Mouse (Mus musculus): Measurements from ENCODE around the gene Gm17482. TPM values are rescaled to one million over a fixed set of nuclear protein-coding genes. Genes with fewer than 3 reads are reported as not detected.

The Gm17482 gene
- total and polyA plus RNA-seq, 3 experiments = not detected

GRCm38 (mm10) chr6:115278086-115278485 is 50.9 kb downstream of the Gm17482 start:
- H3K27ac ChIP-seq (ENCODE audit: control insufficient read depth, low read depth, low read length) = no peak overlapping the region
- no peaks in the 10 kb centered on the region for H3K36me3 ChIP-seq (ENCODE audit: control insufficient read depth in 1 of 2, insufficient read depth in 2 of 2, low read length in 2 of 2)
- H3K9me3 ChIP-seq (replicated peaks; ENCODE audit: insufficient read depth, low read length) = no peaks in the 10 kb centered on the region
- H3K27me3 ChIP-seq (ENCODE audit: control insufficient read depth in 1 of 2, insufficient read depth in 2 of 2, low read length in 2 of 2) = no peaks in the 10 kb centered on the region; a peak in 1 of 4 replicates
- peak; percentile 7 for DNase-seq (ENCODE audit: low read depth, low spot score)
- no peak overlapping the region for H3K4me3 ChIP-seq (ENCODE audit: control insufficient read depth in 1 of 2, insufficient read depth in 1 of 2, low read depth in 2 of 2, low read length in 2 of 2)
- no peak for TF ChIP-seq CTCF (IDR thresholded peaks at IDR 0.05 in 2 of 3, conservative IDR thresholded peaks at IDR 0.05 in 1 of 3; ENCODE audit: control insufficient read depth in 1 of 3, insufficient read depth in 1 of 3, low read depth in 2 of 3, low read length in 3 of 3, poor library complexity in 1 of 3, severe bottlenecking in 1 of 3)
- no peak for TF ChIP-seq E2F4 (IDR thresholded peaks at IDR 0.05; ENCODE audit: borderline replicate concordance, low read depth, low read length)
- no peak for TF ChIP-seq POLR2AphosphoS5 (IDR thresholded peaks at IDR 0.05; ENCODE audit: borderline replicate concordance, low read depth, low read length)
- no peaks in the 10 kb centered on the region for H3K4me1 ChIP-seq (ENCODE audit: control insufficient read depth in 1 of 2, insufficient read depth in 2 of 2, low read length in 2 of 2)
- no peak overlapping the region for H3K9ac ChIP-seq (ENCODE audit: control insufficient read depth, low read depth, low read length, poor library complexity, severe bottlenecking)
- H3K79me2 ChIP-seq (ENCODE audit: control insufficient read depth, insufficient read depth, low read length, poor library complexity) = no peaks in the 10 kb centered on the region

DNA sequence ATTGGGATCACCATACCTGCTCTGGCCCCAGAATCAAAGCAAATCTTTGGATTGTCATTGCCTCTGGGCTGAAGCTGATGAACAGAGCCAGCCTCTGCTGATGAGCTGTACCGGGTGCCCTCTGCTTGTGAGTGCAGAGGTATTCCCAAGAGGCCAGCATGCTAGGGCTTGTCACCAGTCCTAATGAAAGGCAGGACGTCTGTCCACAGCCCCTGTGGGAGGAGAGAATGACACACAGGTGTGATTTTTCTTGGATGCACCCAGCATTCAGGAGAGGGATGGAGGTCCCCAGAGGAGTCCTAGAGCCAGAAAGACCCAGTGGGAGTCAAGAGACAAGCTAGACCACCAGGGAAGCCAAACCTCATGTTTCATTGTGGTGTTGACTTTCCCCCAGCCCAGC is 52.5 kb downstream of the Gm17482 start:
- H3K79me2 ChIP-seq (ENCODE audit: control insufficient read depth, insufficient read depth, low read length, poor library complexity) = no peaks in the 10 kb centered on the region
- no peak for TF ChIP-seq MYC (IDR thresholded peaks at IDR 0.05; ENCODE audit: low read depth, low read length)
- no peak for TF ChIP-seq USF2 (IDR thresholded peaks at IDR 0.05; ENCODE audit: borderline replicate concordance in 1 of 2, insufficient read depth in 1 of 2, low read depth in 1 of 2, low read length in 2 of 2)
- no peak for TF ChIP-seq SMC3 (IDR thresholded peaks at IDR 0.05; ENCODE audit: low read depth, low read length)
- no peak for TF ChIP-seq GATA1 (IDR thresholded peaks at IDR 0.05; ENCODE audit: low read depth, low read length)
- TF ChIP-seq ZC3H11A (IDR thresholded peaks at IDR 0.05; ENCODE audit: low read depth, low read length) = no peak
- H3K4me1 ChIP-seq (ENCODE audit: control insufficient read depth in 1 of 2, insufficient read depth in 2 of 2, low read length in 2 of 2) = no peaks in the 10 kb centered on the region
- H3K27me3 ChIP-seq (ENCODE audit: control insufficient read depth in 1 of 2, insufficient read depth in 2 of 2, low read length in 2 of 2) = no peaks in the 10 kb centered on the region; a peak in 1 of 4 replicates
- no peaks in the 10 kb centered on the region for H3K36me3 ChIP-seq (ENCODE audit: control insufficient read depth in 1 of 2, insufficient read depth in 2 of 2, low read length in 2 of 2)
- H3K4me3 ChIP-seq (ENCODE audit: control insufficient read depth in 1 of 2, insufficient read depth in 1 of 2, low read depth in 2 of 2, low read length in 2 of 2) = no peak overlapping the region
- DNase-seq (ENCODE audit: low read depth, low spot score) = no peak
- H3K27ac ChIP-seq (ENCODE audit: control insufficient read depth, low read depth, low read length) = no peak overlapping the region
- no peak overlapping the region for H3K9ac ChIP-seq (ENCODE audit: control insufficient read depth, low read depth, low read length, poor library complexity, severe bottlenecking)
- H3K9me3 ChIP-seq (replicated peaks; ENCODE audit: insufficient read depth, low read length) = no peaks in the 10 kb centered on the region

- peak; percentile 11 for DNase-seq (ENCODE audit: low read depth, low spot score)
- Histone ChIP-seq H3K9ac (ENCODE audit: control insufficient read depth, low read depth, low read length, poor library complexity, severe bottlenecking) (no peak overlapping the region), H3K9me3 (replicated peaks; ENCODE audit: insufficient read depth, low read length) (no peaks in the 10 kb centered on the region), H3K27me3 (ENCODE audit: control insufficient read depth in 1 of 2, insufficient read depth in 2 of 2, low read length in 2 of 2) (peaks cover 0 to 2% of the 10 kb centered on the region in 2 experiments; a peak in 1 of 4 replicates), H3K4me3 (ENCODE audit: control insufficient read depth in 1 of 2, insufficient read depth in 1 of 2, low read depth in 2 of 2, low read length in 2 of 2) (no peak overlapping the region), H3K79me2 (ENCODE audit: control insufficient read depth, insufficient read depth, low read length, poor library complexity) (no peaks in the 10 kb centered on the region), H3K36me3 (ENCODE audit: control insufficient read depth in 1 of 2, insufficient read depth in 2 of 2, low read length in 2 of 2) (no peaks in the 10 kb centered on the region), H3K27ac (ENCODE audit: control insufficient read depth, low read depth, low read length) (no peak overlapping the region), H3K4me1 (ENCODE audit: control insufficient read depth in 1 of 2, insufficient read depth in 2 of 2, low read length in 2 of 2) (no peaks in the 10 kb centered on the region)
- TF ChIP-seq ZC3H11A (IDR thresholded peaks at IDR 0.05; ENCODE audit: low read depth, low read length) (no peak), MAFK (IDR thresholded peaks at IDR 0.05; ENCODE audit: borderline replicate concordance, low read depth, low read length) (no peak), UBTF (IDR thresholded peaks at IDR 0.05; ENCODE audit: borderline replicate concordance, insufficient read depth, low read depth, low read length) (no peak), RAD21 (IDR thresholded peaks at IDR 0.05; ENCODE audit: low read depth, low read length) (no peak), SIN3A (IDR thresholded peaks at IDR 0.05; ENCODE audit: low read length) (no peak), ETS1 (IDR thresholded peaks at IDR 0.05; ENCODE audit: low read depth, low read length) (no peak), E2F4 (IDR thresholded peaks at IDR 0.05; ENCODE audit: borderline replicate concordance, low read depth, low read length) (no peak)
These were observed 57.0 kb downstream of the Gm17482 start for GRCm38 (mm10) chr6:115284153-115284552.
